Comparison of ENCODE assay signal across 7 mouse cellular contexts in genomic region chr17:17600804-17601252, GRCm38 (mm10). TPM values are rescaled to one million over a fixed set of nuclear protein-coding genes. Genes with fewer than 3 reads are reported as not detected.
A peak's percentile ranks its signal among the peaks of the same experiment; 100 is the strongest.
DNase-seq lines count a peak whose midpoint lies in the region; ATAC-seq and TF ChIP-seq lines count a peak whose summit lies in the region.

No protein-coding gene starts in this region.

- in situ Hi-C loops in CH12.LX (cut with MboI; ENCODE audit: low pct_ligation_motif_present, low pct_unique_long_range_greater_than_20kb, low sequenced_read_pairs) = no loop called here

- no peak overlapping the region for H3K4me2 ChIP-seq in CH12.LX (ENCODE audit: insufficient read depth, low read depth, poor library complexity, severe bottlenecking)

- TF ChIP-seq RAD21 in CH12.LX (IDR thresholded peaks at IDR 0.05; ENCODE audit: low read depth, low read length) = no peak

- H3K9ac ChIP-seq in CH12.LX (ENCODE audit: insufficient read depth, low read depth) = peak overlapping the region; percentile 5; the same call in 1 of the 2 replicates

- H3K9me3 ChIP-seq in CH12.LX (replicated peaks; ENCODE audit: low read length) = no peaks in the 10 kb centered on the region

- TF ChIP-seq CTCF in CH12.LX (conservative IDR thresholded peaks at IDR 0.05 in 1 of 2, IDR thresholded peaks at IDR 0.05 in 1 of 2; ENCODE audit: low read depth in 2 of 2, low read length in 2 of 2) = no peak

- no peaks in the 10 kb centered on the region for H3K27me3 ChIP-seq in CH12.LX (replicated peaks)

- no peak overlapping the region for H3K4me3 ChIP-seq in CH12.LX (replicated peaks in 1 of 3; ENCODE audit: low read depth in 2 of 3, low read length in 2 of 3, poor library complexity in 1 of 3)

- TF ChIP-seq POLR2A in CH12.LX (IDR thresholded peaks at IDR 0.05; ENCODE audit: low read depth, low read length) = no peak

- peaks cover 6 to 75% of the 10 kb centered on the region in 2 experiments for H3K4me1 ChIP-seq in CH12.LX (ENCODE audit: control insufficient read depth in 1 of 2, insufficient read depth in 2 of 2)

- intact Hi-C loops in heart, postnatal 10 days (cut with DNase I) = no loop called here
- intact Hi-C loops in left cerebral cortex, postnatal 14 days (cut with DNase I) = no loop called here

- H3K36me3 ChIP-seq in CH12.LX (replicated peaks in 1 of 2; ENCODE audit: control insufficient read depth in 1 of 2, insufficient read depth in 1 of 2, low read length in 1 of 2) = peaks cover 0 to 10% of the 10 kb centered on the region in 2 experiments

- H3K27ac ChIP-seq in CH12.LX (ENCODE audit: insufficient read depth, low read depth) = peak overlapping the region; percentile 49

- peaks cover 65% of the 10 kb centered on the region for H3K79me2 ChIP-seq in CH12.LX (replicated peaks; ENCODE audit: control insufficient read depth, extremely low read depth, insufficient read depth, poor library complexity, severe bottlenecking)

- DNase-seq in A20 (ENCODE audit: low read depth, low spot score) (peak; percentile 63), CH12.LX (ENCODE audit: extremely low read depth) (peak; percentile 53)
- peak; percentile 81 to 91 for DNase-seq in cerebellum, postnatal 25 days
- peak; percentile 88 to 89 for DNase-seq in heart, postnatal 10 days
- peak; percentile 47 to 54 for DNase-seq in left cerebral cortex, postnatal 14 days (ENCODE audit: low spot score in 2 of 2)
- DNase-seq in ovary, adult 18-20 months (ENCODE audit: low spot score) = peak; percentile 92

- TF ChIP-seq EP300 in CH12.LX (IDR thresholded peaks at IDR 0.05; ENCODE audit: low read length) = peak; percentile 73

- dilution Hi-C loops in CH12.LX (cut with MboI; ENCODE audit: extremely low pct_ligation_motif_present, extremely low pct_unique_long_range_greater_than_20kb, low sequenced_read_pairs) = no loop called here

- no peak for ATAC-seq in erythroblast, adult 5-6 weeks (replicated peaks; ENCODE audit: low FRiP score, poor library complexity, severe bottlenecking)

TF ChIP-seq in CH12.LX, 34 proteins besides CTCF, POLR2A, EP300 and RAD21:
- no peak for TF ChIP-seq PAX5 (IDR thresholded peaks at IDR 0.05; ENCODE audit: low read length)
- peak; percentile 53; the same call in 1 of the 2 replicates for TF ChIP-seq JUN (IDR thresholded peaks at IDR 0.05; ENCODE audit: insufficient read depth, low read depth, low read length)
- TF ChIP-seq IRF4 (IDR thresholded peaks at IDR 0.05; ENCODE audit: low read depth, low read length) = peak; percentile 86
- 0 out of 2 replicates have a peak, but pooled peaks have one; percentile 8 for TF ChIP-seq BHLHE40 (IDR thresholded peaks at IDR 0.05; ENCODE audit: low read depth, low read length)
- TF ChIP-seq NELFE (IDR thresholded peaks at IDR 0.05; ENCODE audit: low read depth, low read length) = no peak
- TF ChIP-seq CHD2 (IDR thresholded peaks at IDR 0.05; ENCODE audit: low read length) = no peak
- TF ChIP-seq ETS1 (conservative IDR thresholded peaks at IDR 0.05; ENCODE audit: low read depth, low read length) = 0 out of 2 replicates have a peak, but pooled peaks have one; percentile 29
- no peak for TF ChIP-seq SMC3 (IDR thresholded peaks at IDR 0.05; ENCODE audit: low read depth, low read length)
- no peak for TF ChIP-seq SIN3A (IDR thresholded peaks at IDR 0.05; ENCODE audit: low read length)
- TF ChIP-seq RCOR1 (conservative IDR thresholded peaks at IDR 0.05; ENCODE audit: low read depth, low read length) = no peak
- no peak for TF ChIP-seq MAZ (IDR thresholded peaks at IDR 0.05; ENCODE audit: low read depth, low read length)
- no peak for TF ChIP-seq UBTF (IDR thresholded peaks at IDR 0.05; ENCODE audit: low read depth, low read length)
- TF ChIP-seq HCFC1 (IDR thresholded peaks at IDR 0.05; ENCODE audit: low read depth, low read length) = no peak
- no peak for TF ChIP-seq TBP (conservative IDR thresholded peaks at IDR 0.05; ENCODE audit: low read depth, low read length)
- no peak for TF ChIP-seq CHD1 (IDR thresholded peaks at IDR 0.05; ENCODE audit: low read depth, low read length)
- peak; percentile 93 for TF ChIP-seq ZNF384 (IDR thresholded peaks at IDR 0.05; ENCODE audit: low read depth, low read length)
- TF ChIP-seq JUND (conservative IDR thresholded peaks at IDR 0.05; ENCODE audit: low read depth, low read length) = peak; percentile 71
- no peak for TF ChIP-seq MEF2A (IDR thresholded peaks at IDR 0.05; ENCODE audit: borderline replicate concordance, low read depth, low read length)
TF ChIP-seq in CH12.LX: peak in this region for 6.

RNA-seq across cellular contexts. Expression of gene Lnpep, which starts 24.0 kb away (rescaled TPM):
- total RNA-seq in CH12.LX (2012; rRNA removed) (34.6 and 36.5 TPM in 2 replicates), CH12.LX (2014; rRNA removed) (33.6 and 36.6 TPM in 2 replicates)
- 19.1 and 40.8 TPM in 2 replicates for polyA plus RNA-seq in CH12.LX (2012; ENCODE audit: insufficient read length, low read depth)
- total RNA-seq in heart, postnatal 10 days (2021) = 100 to 1,000 TPM; 170 to 171 TPM
- 10 to 100 TPM; 71.8 to 88.7 TPM for total RNA-seq in left cerebral cortex, postnatal 14 days (2021)
- total RNA-seq in erythroblast, adult 5-6 weeks (2015; ENCODE audit: low replicate concordance) = 22.4 and 25.4 TPM in 2 replicates
- total RNA-seq in erythroblast, adult 5-6 weeks (2017; ENCODE audit: low replicate concordance) = 21.2 and 21.5 TPM in 2 replicates
